Mouse (Mus musculus) forebrain, embryonic 12.5 days (tissue): ENCODE data around the gene Zfp36l2. TPM values are rescaled to one million over a fixed set of nuclear protein-coding genes. Genes with fewer than 3 reads are reported as not detected.

Source experiments
- ATAC-seq: fragments of 200-750 bp; cut with Nextera tagmentation; 2 replicates; pipeline ENCODE4 v1.8.0; 2017; ENCODE audit warnings: moderate TSS enrichment; ENCODE audit not compliant: low FRiP score
- H3K27ac ChIP-seq: fragments of 300-500 bp; sonication (generic); 2 replicates; pipeline ENCODE4 v1.5.1; 2016; ENCODE audit warnings: mild to moderate bottlenecking
- H3K27me3 ChIP-seq: fragments of 300-500 bp; sonication (generic); 2 replicates; pipeline ENCODE4 v1.6.1; 2016; ENCODE audit warnings: mild to moderate bottlenecking
- H3K36me3 ChIP-seq: fragments of 300-500 bp; sonication (generic); replicated peaks from 2 replicates; pipeline ENCODE4 v1.6.1; 2016; ENCODE audit warnings: mild to moderate bottlenecking
- H3K4me1 ChIP-seq: fragments of 300-500 bp; sonication (generic); 2 replicates; pipeline ENCODE4 v1.6.1; 2016
- H3K4me2 ChIP-seq: fragments of 300-500 bp; sonication (generic); 2 replicates; pipeline ENCODE4 v1.6.1; 2016; ENCODE audit warnings: mild to moderate bottlenecking, moderate library complexity
- H3K4me3 ChIP-seq: fragments of 300-500 bp; sonication (generic); replicated peaks from 2 replicates; pipeline ENCODE4 v1.5.1; 2016; ENCODE audit warnings: mild to moderate bottlenecking
- H3K9ac ChIP-seq: fragments of 300-500 bp; sonication (generic); 2 replicates; pipeline ENCODE4 v1.6.1; 2016; ENCODE audit warnings: mild to moderate bottlenecking
- H3K9me3 ChIP-seq: fragments of 300-500 bp; sonication (generic); 2 replicates; pipeline ENCODE4 v1.6.1; 2016
- WGBS: fragments of 180-500 bp; shearing (Covaris S2); methylation state at CpG from one replicate; pipeline ENCODE4 v1.1.7; 2016; 5-methylcytosine and 5-hydroxymethylcytosine counted together
- polyA plus RNA-seq: library from polyadenylated mRNA; unstranded; fragments of >200 nt; fragmentation: Nextera tagmentation; extraction: Ambion mirVana; gene quantifications from 2 replicates; pipeline ENCODE4 v1.2.1, GENCODE M21; 2016

The Zfp36l2 gene
- polyA plus RNA-seq, 1 experiment from 2014 or later: 10.6 TPM

DNA sequence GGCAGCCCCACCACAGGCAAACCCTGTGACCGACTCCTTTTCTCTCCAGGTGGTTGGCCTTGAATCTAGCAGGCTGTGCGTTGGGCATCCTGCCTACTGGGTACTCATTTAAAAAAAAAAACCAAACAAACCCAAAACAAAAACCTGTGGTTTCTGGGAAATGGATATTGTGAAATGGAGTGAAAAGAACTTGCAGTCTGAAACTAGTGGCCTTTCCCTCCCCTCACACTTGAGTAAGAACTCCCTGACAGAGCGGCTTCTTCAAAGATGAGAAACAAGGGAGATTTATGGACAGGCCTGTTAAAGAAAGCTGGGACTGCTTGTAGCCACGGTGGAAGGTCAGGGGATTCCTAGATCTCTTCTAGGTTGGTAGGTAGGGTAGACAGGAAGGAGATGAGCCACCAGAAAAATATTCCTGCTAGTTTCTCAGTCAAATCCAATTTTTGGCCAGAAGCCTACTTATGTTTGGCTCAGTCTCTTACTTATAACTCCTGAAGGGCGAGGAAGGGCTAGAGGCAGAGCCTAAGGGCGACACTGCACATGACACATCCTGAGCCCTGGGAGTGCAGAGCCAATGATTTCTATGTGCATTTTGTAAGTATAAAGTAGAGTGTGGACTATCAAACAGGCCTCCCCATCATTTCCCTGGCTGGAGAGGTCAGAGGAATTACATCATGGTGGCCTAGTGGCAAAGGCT, 27.7 kb upstream of the Zfp36l2 start:
- Histone ChIP-seq H3K4me2 (no peak overlapping the region), H3K4me1 (no peaks in the 10 kb centered on the region), H3K27me3 (no peaks in the 10 kb centered on the region), H3K9me3 (no peaks in the 10 kb centered on the region), H3K36me3 (peaks cover 18% of the 10 kb centered on the region), H3K9ac (no peak overlapping the region), H3K27ac (no peak overlapping the region), H3K4me3 (no peak overlapping the region)
- WGBS: 90% methylated on average over 6 of the region's 6 CpGs
- no peak for ATAC-seq

- 88% methylated on average over 3 of the region's 3 CpGs for WGBS
Observed at GRCm38 (mm10) chr17:84213464-84213863, 25.7 kb upstream of the Zfp36l2 start.

DNA sequence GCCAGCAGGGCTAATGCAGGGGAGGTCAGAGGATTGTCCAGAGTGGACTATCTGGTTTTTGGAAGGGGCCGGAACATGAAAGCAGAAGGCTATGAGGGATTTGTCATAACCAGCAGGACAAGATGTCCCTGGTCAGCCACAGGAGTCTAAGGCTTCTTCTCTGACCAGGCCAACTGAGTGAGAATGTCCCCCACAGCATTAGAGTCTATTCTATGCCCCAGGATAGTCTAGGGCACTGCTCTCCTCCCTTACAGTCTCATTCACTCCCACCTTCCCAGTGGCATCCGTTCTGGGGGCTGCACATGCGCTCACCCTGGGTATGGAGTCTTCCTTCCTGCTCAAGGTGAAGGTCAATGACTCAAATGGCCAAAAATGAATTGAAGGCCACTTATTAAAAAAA, 19.9 kb upstream of the Zfp36l2 start:
- ATAC-seq: no peak
- 94% methylated on average over 3 of the region's 3 CpGs for WGBS

More at GRCm38 (mm10) chr17:84213464-84213863, 25.7 kb upstream of the Zfp36l2 start:
- Histone ChIP-seq H3K9ac (no peak overlapping the region), H3K36me3 (peaks cover 3% of the 10 kb centered on the region; the same call in 1 of the 2 replicates), H3K27me3 (no peaks in the 10 kb centered on the region), H3K9me3 (no peaks in the 10 kb centered on the region), H3K4me1 (no peaks in the 10 kb centered on the region), H3K4me3 (no peak overlapping the region), H3K4me2 (no peak overlapping the region), H3K27ac (no peak overlapping the region)
- no peak for ATAC-seq

GRCm38 (mm10) chr17:84206239-84206638, 18.5 kb upstream of the Zfp36l2 start:
- H3K4me1 ChIP-seq: peaks cover 5% of the 10 kb centered on the region
- H3K4me3 ChIP-seq: no peak overlapping the region
- H3K27me3 ChIP-seq: no peaks in the 10 kb centered on the region
- H3K27ac ChIP-seq: no peak overlapping the region
- whole genome bisulfite sequencing: 82% methylated on average over 3 of the region's 3 CpGs
- no peak for ATAC-seq
- H3K36me3 ChIP-seq: peaks cover under 1% of the 10 kb centered on the region; the same call in 1 of the 2 replicates
- H3K4me2 ChIP-seq: no peak overlapping the region
- no peaks in the 10 kb centered on the region for H3K9me3 ChIP-seq
- H3K9ac ChIP-seq: no peak overlapping the region

More for the DNA sequence above, 19.9 kb upstream of the Zfp36l2 start:
- no peaks in the 10 kb centered on the region for H3K9me3 ChIP-seq
- H3K9ac ChIP-seq: no peak overlapping the region
- no peaks in the 10 kb centered on the region; the same call in 1 of the 2 replicates for H3K36me3 ChIP-seq
- H3K4me2 ChIP-seq: no peak overlapping the region
- no peak overlapping the region for H3K27ac ChIP-seq
- peaks cover 5% of the 10 kb centered on the region for H3K4me1 ChIP-seq
- H3K4me3 ChIP-seq: no peak overlapping the region
- no peaks in the 10 kb centered on the region for H3K27me3 ChIP-seq

DNA sequence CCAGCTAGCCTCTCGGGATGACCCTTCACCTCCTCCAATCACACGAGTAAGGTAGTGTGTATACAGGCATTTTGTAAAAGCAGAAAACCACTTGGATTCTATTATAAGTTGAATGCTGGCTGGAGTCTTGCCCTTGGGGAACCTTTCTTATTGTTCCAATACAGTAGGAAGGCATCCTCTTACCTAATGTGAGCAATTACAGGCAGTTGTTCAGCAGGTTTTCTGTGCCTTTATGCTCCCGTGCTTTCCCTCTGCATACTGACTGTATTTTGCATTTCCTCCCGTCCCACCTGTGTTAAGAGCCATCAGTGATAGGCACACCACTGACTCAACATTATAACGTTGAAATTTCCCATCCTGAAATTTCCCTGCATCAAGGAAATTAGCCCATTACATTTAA, 17.2 kb upstream of the Zfp36l2 start:
- no peak for ATAC-seq
- Histone ChIP-seq H3K4me2 (no peak overlapping the region), H3K27ac (no peak overlapping the region), H3K9ac (no peak overlapping the region), H3K4me1 (peaks cover 5% of the 10 kb centered on the region), H3K27me3 (no peaks in the 10 kb centered on the region), H3K36me3 (peaks cover 5% of the 10 kb centered on the region; the same call in 1 of the 2 replicates), H3K9me3 (no peaks in the 10 kb centered on the region), H3K4me3 (no peak overlapping the region)
- WGBS: 84% methylated on average over 5 of the region's 5 CpGs

DNA sequence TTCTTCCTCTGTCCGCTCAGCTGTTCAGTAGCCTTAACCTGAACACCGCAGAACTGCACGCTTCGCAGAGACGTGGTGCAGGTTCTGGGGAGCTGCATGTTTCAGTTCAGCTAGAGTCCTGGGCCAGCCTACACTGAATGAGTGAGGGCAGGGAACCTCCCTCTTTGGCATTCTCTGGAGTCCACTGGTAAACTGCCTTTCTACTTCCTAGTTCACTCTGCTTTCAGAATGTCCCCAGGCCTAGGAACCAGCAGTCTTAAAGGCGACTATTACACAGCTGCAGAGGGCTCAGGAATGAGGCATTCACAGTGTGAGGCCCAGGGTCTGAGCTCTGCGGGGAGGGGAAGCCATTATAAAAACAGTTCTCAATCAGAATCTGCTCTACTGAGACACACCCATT, 15.6 kb upstream of the Zfp36l2 start:
- WGBS: 62% methylated on average over 7 of the region's 7 CpGs
- Histone ChIP-seq H3K9me3 (no peaks in the 10 kb centered on the region), H3K4me2 (no peak overlapping the region), H3K4me1 (peaks cover 5% of the 10 kb centered on the region), H3K9ac (no peak overlapping the region), H3K4me3 (no peak overlapping the region), H3K27ac (0 out of 2 replicates have a peak overlapping the region, but pooled peaks have one; percentile 31), H3K36me3 (peaks cover 5% of the 10 kb centered on the region; the same call in 1 of the 2 replicates), H3K27me3 (no peaks in the 10 kb centered on the region)
- ATAC-seq: no peak

DNA sequence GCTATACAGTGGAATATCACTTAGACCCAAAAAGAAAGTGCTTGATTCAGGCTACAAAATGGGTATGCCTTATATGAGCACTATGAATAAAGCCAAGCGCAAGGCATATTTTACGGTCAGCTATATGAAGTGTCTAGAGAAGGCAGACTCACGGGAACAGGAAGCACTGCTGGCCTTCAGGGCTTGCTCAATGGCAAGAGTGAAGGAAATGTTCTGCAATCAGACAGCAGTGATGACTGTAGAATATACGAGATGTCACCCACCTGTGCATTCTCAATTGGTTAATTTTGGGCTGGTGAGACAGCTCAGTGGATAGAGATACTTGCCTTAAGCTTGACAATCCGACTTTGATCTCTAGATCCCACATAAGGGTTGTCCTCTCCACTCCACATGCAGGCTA, 13.4 kb upstream of the Zfp36l2 start:
- H3K4me1 ChIP-seq: peaks cover 5% of the 10 kb centered on the region
- no peak overlapping the region for H3K9ac ChIP-seq
- no peak overlapping the region for H3K4me3 ChIP-seq
- no peak for ATAC-seq
- H3K27ac ChIP-seq: no peak overlapping the region
- H3K27me3 ChIP-seq: no peaks in the 10 kb centered on the region
- no peak overlapping the region for H3K4me2 ChIP-seq
- WGBS: 95% methylated on average over 5 of the region's 5 CpGs
- no peaks in the 10 kb centered on the region for H3K9me3 ChIP-seq
- peaks cover 5% of the 10 kb centered on the region; the same call in 1 of the 2 replicates for H3K36me3 ChIP-seq

- Histone ChIP-seq H3K4me1 (no peaks in the 10 kb centered on the region; the same call in 1 of the 2 replicates), H3K4me3 (no peak overlapping the region), H3K4me2 (no peak overlapping the region), H3K27me3 (no peaks in the 10 kb centered on the region), H3K36me3 (0 out of 2 replicates have a peak, but pooled peaks cover 5% of the 10 kb centered on the region), H3K27ac (no peak overlapping the region), H3K9ac (no peak overlapping the region), H3K9me3 (no peaks in the 10 kb centered on the region)
- 77% methylated on average over 4 of the region's 4 CpGs for WGBS
- no peak for ATAC-seq
Observed at GRCm38 (mm10) chr17:84197912-84198344, 10.2 kb upstream of the Zfp36l2 start.

DNA sequence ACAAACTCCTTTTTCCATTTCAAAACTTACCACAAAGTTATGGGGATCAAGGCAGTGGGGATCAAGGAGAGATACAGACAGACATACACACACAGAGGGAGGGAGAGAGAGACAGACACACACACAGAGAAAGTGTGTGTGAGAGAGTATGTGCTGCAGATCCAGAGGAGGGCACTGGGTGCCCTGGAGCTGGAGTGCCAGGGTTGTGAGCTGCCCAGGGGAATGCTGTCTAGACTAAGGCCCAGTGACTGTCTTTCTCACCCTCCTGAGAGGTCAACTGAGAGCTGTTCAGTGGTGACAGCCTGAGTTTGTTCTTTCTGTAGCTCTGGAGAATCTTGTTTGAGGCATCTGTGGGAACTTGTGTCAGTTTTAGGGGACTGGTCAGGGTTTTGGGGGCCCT, 8.6 kb upstream of the Zfp36l2 start:
- no peak overlapping the region for H3K9ac ChIP-seq
- H3K27ac ChIP-seq: no peak overlapping the region
- H3K4me1 ChIP-seq: no peaks in the 10 kb centered on the region
- no peaks in the 10 kb centered on the region for H3K9me3 ChIP-seq
- H3K27me3 ChIP-seq: no peaks in the 10 kb centered on the region
- H3K4me2 ChIP-seq: no peak overlapping the region
- no peak overlapping the region for H3K4me3 ChIP-seq
- peaks cover 17% of the 10 kb centered on the region for H3K36me3 ChIP-seq
- ATAC-seq: no peak

GRCm38 (mm10) chr17:84195835-84196234, 8.1 kb upstream of the Zfp36l2 start:
- no peak for ATAC-seq
- Histone ChIP-seq H3K27ac (no peak overlapping the region), H3K4me3 (no peak overlapping the region), H3K9ac (no peak overlapping the region), H3K36me3 (peaks cover 15% of the 10 kb centered on the region), H3K27me3 (no peaks in the 10 kb centered on the region), H3K4me1 (no peaks in the 10 kb centered on the region), H3K9me3 (no peaks in the 10 kb centered on the region), H3K4me2 (no peak overlapping the region)
- WGBS: 89% methylated on average over 3 of the region's 3 CpGs

DNA sequence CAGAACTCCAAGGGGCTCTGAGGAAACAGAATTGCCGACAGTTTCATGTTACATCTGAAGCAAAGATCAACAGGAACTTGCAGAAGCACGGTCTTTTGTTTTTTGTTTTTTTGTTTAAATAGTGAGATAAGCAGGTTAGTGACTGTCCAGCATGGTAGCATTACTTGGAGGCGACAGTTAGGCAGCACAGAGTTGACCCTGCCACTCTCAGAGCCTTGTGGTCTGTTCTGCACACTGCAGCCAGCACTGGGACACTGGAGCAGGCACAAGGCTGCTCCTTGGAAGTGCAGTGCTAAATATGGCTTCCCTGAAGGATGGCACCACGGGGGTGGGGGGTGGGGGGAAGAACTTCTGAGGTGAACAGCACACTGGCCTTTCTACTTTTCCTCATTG, 7.3 kb upstream of the Zfp36l2 start:
- Histone ChIP-seq H3K4me2 (no peak overlapping the region), H3K9me3 (no peaks in the 10 kb centered on the region), H3K27ac (no peak overlapping the region), H3K36me3 (peaks cover 12% of the 10 kb centered on the region), H3K9ac (no peak overlapping the region), H3K4me3 (no peak overlapping the region), H3K27me3 (no peaks in the 10 kb centered on the region), H3K4me1 (no peaks in the 10 kb centered on the region)
- ATAC-seq: no peak
- 62% methylated on average over 4 of the region's 4 CpGs for WGBS

DNA sequence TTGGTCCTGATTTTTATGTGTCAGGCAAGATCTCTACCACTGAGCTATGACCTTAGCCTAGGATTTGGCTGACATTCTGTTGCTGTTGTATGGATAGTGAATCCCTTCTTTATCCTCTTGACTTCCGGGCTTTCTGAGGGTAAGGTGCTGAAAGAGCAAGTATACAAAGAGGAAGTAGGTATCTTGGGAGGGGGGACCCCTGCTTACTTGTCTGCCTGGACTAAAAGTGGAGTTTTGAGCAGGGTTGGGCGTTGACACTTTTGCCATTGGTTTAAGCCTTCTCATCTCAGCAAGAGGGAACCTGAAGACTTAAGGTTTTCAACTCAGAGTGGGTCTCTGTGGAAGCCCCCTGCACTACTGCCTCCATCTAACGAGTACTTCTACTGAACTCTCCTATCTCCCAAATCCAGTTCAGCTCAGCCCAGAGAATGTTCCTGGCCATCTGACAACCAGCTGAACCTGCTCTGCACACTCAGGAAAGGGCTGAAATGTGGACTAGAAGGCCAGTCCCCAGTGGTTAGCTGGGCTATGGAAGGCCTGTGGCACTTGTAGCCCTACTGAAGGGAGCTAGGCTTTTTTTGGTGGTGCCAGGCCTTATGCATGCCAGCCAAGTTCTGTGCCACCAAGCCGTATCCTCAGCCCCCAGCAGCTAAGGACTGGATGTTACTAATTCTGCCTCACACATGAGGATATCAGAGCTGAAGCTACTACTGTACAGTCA, 6.7 kb upstream of the Zfp36l2 start:
- H3K4me2 ChIP-seq: no peak overlapping the region
- H3K27ac ChIP-seq: no peak overlapping the region
- no peak for ATAC-seq
- H3K4me1 ChIP-seq: peaks cover under 1% of the 10 kb centered on the region; the same call in 1 of the 2 replicates
- H3K4me3 ChIP-seq: no peak overlapping the region
- no peak overlapping the region for H3K9ac ChIP-seq
- H3K36me3 ChIP-seq: peaks cover 12% of the 10 kb centered on the region
- no peaks in the 10 kb centered on the region for H3K27me3 ChIP-seq
- 82% methylated on average over 4 of the region's 4 CpGs for WGBS
- H3K9me3 ChIP-seq: no peaks in the 10 kb centered on the region
